Mouse (Mus musculus) forebrain, embryonic 16.5 days (tissue): ENCODE measurements at regions not wholly inside any gene's neighbourhood (a gene's known extent, or its start where the extent isn't known, plus 50 kb on each side); places are given as distances from the start of the nearest gene placed in this dataset.

Experiments used
- ATAC-seq: fragments of 200-750 bp; cut with Nextera tagmentation; 2 replicates; pipeline ENCODE4 v1.8.0; 2017; ENCODE audit warnings: mild to moderate bottlenecking, moderate library complexity
- H3K27ac ChIP-seq: fragments of 300-500 bp; sonication (generic); 2 replicates; pipeline ENCODE4 v1.5.1; 2014; ENCODE audit warnings: low read length, control low read depth
- H3K27me3 ChIP-seq: fragments of 300-500 bp; sonication (generic); replicated peaks from 2 replicates; pipeline ENCODE4 v1.6.1; 2014; ENCODE audit warnings: low read length; ENCODE audit not compliant: control insufficient read depth, insufficient read depth
- H3K36me3 ChIP-seq: fragments of 300-500 bp; sonication (generic); 2 replicates; pipeline ENCODE4 v1.6.1; 2014; ENCODE audit not compliant: control insufficient read depth, insufficient read depth
- H3K4me1 ChIP-seq: fragments of 300-500 bp; sonication (generic); replicated peaks from 2 replicates; pipeline ENCODE4 v1.6.1; 2014; ENCODE audit warnings: low read length; ENCODE audit not compliant: control insufficient read depth, insufficient read depth
- H3K4me2 ChIP-seq: fragments of 300-500 bp; sonication (generic); 2 replicates; pipeline ENCODE4 v1.6.1; 2014; ENCODE audit warnings: mild to moderate bottlenecking, low read length, control low read depth
- H3K4me3 ChIP-seq: fragments of 300-500 bp; sonication (generic); replicated peaks from 2 replicates; pipeline ENCODE4 v1.5.1; 2014; ENCODE audit warnings: mild to moderate bottlenecking, low read length, control low read depth
- H3K9ac ChIP-seq: fragments of 300-500 bp; sonication (generic); replicated peaks from 2 replicates; pipeline ENCODE4 v1.6.1; 2014; ENCODE audit warnings: low read depth, low read length, control low read depth
- H3K9me3 ChIP-seq: fragments of 300-500 bp; sonication (generic); 2 replicates; pipeline ENCODE4 v1.6.1; 2016; ENCODE audit warnings: low read length; ENCODE audit not compliant: control insufficient read depth
- WGBS: fragments of 180-500 bp; shearing (Covaris S2); extraction: QIAGEN DNeasy Blood & Tissue Kit; methylation state at CpG from one replicate; pipeline ENCODE4 v1.1.7; 2014; 5-methylcytosine and 5-hydroxymethylcytosine counted together

GRCm38 (mm10) chr17:43200832-43201231 is 69.3 kb upstream of the Adgrf1 start:
- WGBS: 65% methylated on average over 2 of the region's 2 CpGs
- Histone ChIP-seq H3K9ac (no peak overlapping the region), H3K27ac (no peak overlapping the region), H3K27me3 (no peaks in the 10 kb centered on the region), H3K4me3 (no peak overlapping the region), H3K4me2 (no peak overlapping the region), H3K4me1 (no peaks in the 10 kb centered on the region), H3K9me3 (0 out of 2 replicates have a peak, but pooled peaks cover 2% of the 10 kb centered on the region), H3K36me3 (no peaks in the 10 kb centered on the region)
- no peak for ATAC-seq

- H3K9ac ChIP-seq: no peak overlapping the region
- no peaks in the 10 kb centered on the region for H3K27me3 ChIP-seq
- no peaks in the 10 kb centered on the region for H3K4me1 ChIP-seq
- H3K27ac ChIP-seq: no peak overlapping the region
- ATAC-seq: no peak
- no peaks in the 10 kb centered on the region for H3K36me3 ChIP-seq
- no peak overlapping the region for H3K4me2 ChIP-seq
- WGBS: 95% methylated on average over 3 of the region's 3 CpGs
- no peak overlapping the region for H3K4me3 ChIP-seq
- H3K9me3 ChIP-seq: no peaks in the 10 kb centered on the region
Observed at GRCm38 (mm10) chr17:43206701-43207470, 63.2 kb upstream of the Adgrf1 start.

- Histone ChIP-seq H3K9ac (no peak overlapping the region), H3K4me1 (no peaks in the 10 kb centered on the region), H3K4me3 (no peak overlapping the region), H3K27ac (no peak overlapping the region), H3K36me3 (no peaks in the 10 kb centered on the region), H3K27me3 (no peaks in the 10 kb centered on the region), H3K9me3 (no peaks in the 10 kb centered on the region), H3K4me2 (no peak overlapping the region)
- 79% methylated on average over 1 of the region's 1 CpGs for WGBS
- ATAC-seq: no peak
Observed at GRCm38 (mm10) chr17:43209727-43210126, 60.4 kb upstream of the Adgrf1 start.

GRCm38 (mm10) chr17:43214038-43214437 is 56.1 kb upstream of the Adgrf1 start:
- WGBS: 97% methylated on average over 1 of the region's 1 CpGs

GRCm38 (mm10) chr17:43219636-43220035 is 50.5 kb upstream of the Adgrf1 start:
- no peaks in the 10 kb centered on the region for H3K9me3 ChIP-seq
- no peak for ATAC-seq
- no peak overlapping the region for H3K4me2 ChIP-seq
- 82% methylated on average over 4 of the region's 4 CpGs for WGBS
- H3K36me3 ChIP-seq: no peaks in the 10 kb centered on the region
- no peaks in the 10 kb centered on the region for H3K27me3 ChIP-seq
- no peaks in the 10 kb centered on the region for H3K4me1 ChIP-seq
- H3K9ac ChIP-seq: no peak overlapping the region
- H3K27ac ChIP-seq: no peak overlapping the region
- H3K4me3 ChIP-seq: no peak overlapping the region

More at GRCm38 (mm10) chr17:43214038-43214437, 56.1 kb upstream of the Adgrf1 start:
- ATAC-seq: no peak
- Histone ChIP-seq H3K27me3 (no peaks in the 10 kb centered on the region), H3K4me3 (no peak overlapping the region), H3K9ac (no peak overlapping the region), H3K36me3 (no peaks in the 10 kb centered on the region), H3K4me1 (no peaks in the 10 kb centered on the region), H3K27ac (no peak overlapping the region), H3K9me3 (no peaks in the 10 kb centered on the region), H3K4me2 (no peak overlapping the region)
